Mouse (Mus musculus) forelimb bud, embryonic 11.5 days (tissue): ENCODE measurements at regions not wholly inside any gene's neighbourhood (a gene's known extent, or its start where the extent isn't known, plus 50 kb on each side); places are given as distances from the start of the nearest gene placed in this dataset.
A peak's percentile ranks its signal among the peaks of the same experiment; 100 is the strongest.

ENCODE experiments used
- DNase-seq: peaks from one replicate; pipeline ENCODE4 v3.0.0-alpha.2; 2012; ENCODE audit warnings: low read depth, low spot score

DNA sequence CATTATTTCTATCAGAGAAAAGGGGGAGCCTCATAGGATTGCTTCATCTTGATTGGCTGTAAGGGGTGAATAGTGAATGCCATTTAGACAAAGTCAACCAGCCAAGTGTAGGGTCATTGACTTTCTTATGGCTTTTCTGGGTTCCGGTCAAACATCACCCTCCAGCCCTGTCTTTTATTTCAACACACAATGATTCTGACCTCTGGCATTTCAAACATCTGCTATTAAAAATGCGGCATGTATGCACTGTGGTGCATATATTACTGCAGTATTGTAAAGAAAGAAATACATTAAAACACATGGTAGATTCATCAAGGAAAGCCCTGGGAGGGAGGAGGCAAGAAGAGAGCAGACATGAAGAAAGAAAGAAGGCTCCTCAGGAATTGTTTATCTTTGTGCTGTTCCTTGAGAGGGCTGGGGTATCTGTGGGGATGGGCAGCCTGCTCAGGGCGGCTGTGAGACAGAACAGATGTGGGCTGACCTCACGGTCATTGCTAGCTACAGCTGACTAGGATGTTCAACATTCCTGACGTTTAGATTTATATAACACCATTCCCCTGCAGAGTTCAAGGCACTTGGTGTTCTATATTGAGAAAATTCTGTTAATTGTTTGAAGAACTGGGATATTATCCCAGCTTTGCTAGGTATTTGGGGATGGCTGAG lies 303.5 kb upstream of the Ppp2r3a start:
- DNase-seq: peak; percentile 27

DNA sequence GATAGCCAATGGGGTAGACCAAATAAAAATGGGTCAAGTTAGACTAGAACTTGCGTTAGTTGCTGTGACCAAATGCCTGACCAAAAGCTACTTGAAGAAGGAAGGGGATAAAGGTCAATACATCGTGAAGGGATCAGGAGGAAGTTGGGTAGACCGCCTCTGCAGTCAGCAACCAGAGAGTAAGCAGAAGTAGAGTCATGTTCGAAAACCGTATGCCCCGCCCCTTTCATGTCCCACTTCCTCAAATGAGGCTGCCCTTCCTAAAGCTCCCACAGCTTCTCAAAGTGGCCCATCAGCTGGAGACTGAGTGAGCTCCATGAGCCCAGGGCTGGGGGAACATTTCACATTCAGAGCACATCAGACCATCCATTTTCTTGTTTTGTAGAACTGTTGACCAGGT lies 301.2 kb upstream of the Ppp2r3a start:
- DNase-seq: no peak

DNA sequence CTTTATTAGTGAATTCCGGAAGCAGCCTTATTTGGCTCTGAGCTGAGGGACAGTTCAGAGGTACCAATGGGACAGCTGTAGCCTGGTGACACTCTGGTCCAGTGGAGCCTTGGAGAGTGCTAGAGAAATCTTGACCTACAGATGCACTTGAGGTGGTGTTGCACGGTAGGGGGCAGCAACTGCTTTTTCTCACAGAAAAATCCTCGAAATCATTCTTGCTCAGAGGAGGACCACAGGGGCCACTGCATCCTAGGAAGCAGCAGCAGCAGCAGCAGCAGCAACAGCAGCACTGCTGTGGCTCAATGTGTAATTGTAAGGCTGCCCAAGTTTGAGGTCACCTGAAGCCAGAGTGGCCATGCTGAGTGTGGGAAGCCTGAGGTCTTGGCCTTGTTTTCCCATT lies 299.7 kb upstream of the Ppp2r3a start:
- no peak for DNase-seq

DNA sequence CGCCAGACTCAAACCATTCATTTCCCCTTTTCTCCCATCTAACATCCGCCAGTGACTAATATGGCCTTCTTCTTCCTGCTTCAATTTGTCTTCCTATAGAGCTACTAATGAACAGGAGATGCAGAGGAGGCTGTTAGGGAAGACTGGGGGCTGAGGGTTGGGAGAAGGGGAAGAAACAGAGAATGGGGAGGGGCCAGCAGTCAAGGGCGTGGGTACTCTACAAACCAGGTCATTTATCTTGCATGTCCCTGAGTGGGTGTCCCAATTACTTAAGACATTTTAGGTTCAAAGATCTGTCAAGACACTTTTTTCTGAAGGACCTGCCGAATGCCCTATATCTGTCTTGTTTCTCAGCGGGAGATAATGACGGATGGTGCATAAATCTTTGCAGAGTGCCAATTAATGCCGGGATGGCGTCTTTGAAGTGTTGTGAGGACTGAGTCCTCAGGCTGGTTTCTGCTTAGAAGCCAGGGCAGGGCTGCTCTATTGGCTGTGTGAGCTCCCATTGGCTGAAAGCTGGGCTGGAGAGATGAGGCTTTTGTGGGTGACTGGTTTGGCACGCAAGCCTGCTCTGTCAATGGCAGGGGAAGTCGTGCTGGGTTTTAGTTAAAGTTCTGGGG lies 294.7 kb upstream of the Ppp2r3a start:
- peak; percentile 66 for DNase-seq

DNA sequence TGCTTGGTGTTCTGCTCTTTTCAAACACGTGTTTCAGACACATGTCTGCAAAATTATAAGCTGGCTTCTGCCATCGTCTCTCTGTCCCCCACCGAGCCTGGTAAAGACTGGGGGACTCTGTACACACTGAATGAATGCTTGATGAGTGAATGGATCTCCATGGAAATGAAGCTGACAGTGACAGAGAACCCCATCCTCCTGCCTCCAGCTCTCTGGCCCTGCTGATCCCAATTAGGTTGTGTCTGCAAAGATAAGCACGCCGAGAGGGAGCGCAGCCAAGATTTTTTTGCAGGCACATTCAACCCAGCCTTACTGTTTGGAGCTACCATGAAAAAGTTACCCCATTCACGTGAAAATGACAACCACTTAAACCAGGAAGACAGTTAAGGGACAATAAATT lies 266.5 kb upstream of the Ppp2r3a start:
- no peak for DNase-seq

DNA sequence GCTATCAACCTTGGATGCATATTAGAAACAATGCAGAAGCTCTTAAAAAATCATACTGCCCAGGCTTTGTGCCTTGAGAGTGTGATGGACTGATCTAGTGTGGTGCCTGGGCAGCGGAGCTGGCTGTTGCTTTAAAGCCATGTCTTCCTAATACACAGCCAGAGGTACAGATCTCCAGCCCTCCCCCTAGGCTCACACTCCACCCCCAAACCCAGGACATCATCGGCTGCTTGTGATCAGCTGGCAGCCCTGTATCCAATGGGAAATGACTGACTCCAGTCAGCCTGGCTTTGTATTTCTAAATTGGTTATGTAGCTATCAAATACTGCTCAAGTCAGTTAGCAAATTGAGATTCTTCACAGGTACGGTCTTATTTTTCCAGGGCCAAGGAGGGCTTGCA lies 259.2 kb upstream of the Ppp2r3a start:
- no peak for DNase-seq

DNA sequence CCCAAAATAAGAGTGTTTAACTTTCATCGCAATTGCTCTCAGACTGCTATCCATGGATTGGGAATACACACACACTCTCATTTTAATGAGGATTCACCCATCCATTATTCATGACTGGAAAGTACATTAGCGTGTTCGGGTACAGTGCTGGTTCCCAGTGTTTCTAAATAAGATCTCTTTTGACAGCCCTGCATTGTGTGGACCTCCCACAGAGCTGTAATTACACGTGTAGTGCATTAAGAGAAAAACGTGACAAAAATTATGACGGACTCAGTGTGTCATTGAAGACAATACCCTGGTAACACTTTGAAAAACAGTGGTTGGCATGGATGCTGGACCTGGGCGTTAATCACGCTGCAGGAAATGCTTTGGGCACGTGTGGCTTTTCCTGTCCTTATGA lies 257.6 kb upstream of the Ppp2r3a start:
- DNase-seq: no peak

DNA sequence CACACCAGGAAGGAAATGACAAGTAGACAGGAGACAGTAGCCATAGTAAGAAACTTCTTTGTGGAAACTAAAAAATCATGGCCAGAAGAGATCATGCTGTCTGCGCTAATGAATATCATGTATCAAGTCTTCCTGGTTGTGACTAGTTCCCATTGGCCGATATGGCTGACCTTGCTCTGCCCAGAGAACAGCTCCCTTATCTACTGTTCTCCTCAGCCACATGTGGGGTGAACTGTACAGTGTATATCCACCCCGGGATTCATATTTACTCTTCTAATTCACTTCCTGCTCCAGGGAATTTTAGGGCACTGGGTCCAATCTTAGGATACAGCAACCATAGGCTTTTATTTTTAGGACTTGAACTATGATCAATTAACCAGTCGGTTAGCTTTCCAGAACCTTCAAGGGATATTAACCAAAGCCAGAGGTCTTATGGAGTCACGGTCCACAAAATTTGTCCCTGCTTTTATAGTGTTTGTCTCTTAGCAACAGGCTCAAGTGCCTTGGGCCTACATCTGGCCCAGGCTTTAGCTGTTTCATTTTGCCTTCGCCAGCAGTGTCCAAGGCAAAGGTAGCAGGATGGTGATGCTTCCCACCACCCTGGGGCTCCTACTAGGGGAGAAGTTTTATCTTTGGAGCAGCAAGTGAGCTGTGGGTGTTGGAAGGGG lies 255.6 kb upstream of the Ppp2r3a start:
- no peak for DNase-seq

DNA sequence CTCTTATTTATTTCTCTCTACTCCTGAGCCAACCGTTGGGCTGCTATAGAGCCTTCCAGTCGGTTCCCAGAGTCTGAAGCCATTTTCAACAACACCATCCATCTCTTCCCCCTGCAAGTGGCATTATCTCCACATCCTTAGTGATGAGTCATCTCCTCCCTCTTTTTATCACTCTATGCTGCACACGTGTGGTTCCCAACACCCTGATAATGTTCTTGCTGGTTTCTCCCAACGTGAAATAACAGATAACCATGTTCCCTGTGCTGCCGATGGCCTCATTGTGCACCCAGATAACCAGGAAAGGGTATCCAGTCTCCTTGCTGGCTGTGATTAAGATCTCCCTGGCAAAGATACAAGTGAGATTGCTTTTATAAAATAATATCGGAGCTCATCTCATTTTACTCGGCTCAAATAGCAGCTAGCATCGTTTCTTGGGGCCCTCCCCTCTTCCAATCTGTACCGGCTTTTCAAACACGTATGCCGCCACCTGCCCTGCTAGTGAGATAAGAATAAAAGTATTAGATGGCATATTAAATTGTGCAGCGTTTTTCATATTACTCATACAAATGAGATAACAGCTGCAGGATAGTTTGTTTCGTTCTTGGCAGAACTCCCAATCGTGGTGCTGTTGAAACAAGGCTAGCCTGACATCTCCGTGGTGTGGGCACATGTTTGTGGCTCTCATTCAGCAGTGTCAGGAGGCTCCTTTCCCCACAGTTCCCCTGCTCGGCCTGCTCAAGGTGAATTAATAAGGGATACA lies 250.3 kb upstream of the Ppp2r3a start:
- no peak for DNase-seq

DNA sequence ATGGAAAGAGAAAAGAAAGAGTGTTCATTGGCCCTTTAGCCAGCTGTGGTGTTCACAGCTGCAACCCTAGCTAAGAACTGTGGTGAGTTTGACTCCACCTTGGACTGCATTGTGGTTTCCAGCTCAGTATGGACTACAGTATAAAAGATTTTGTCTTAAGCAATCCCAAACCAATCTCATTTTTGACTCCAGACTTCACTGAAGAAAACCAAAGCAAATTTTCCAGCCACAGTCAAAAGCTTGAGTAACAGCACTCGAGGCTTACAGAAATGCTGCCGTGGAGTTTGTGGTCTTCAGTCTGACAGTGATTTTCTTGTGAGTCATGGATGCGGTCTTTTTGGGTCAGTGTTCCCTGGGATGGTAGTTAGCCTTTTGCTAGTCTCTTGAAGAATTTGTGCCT lies 249.4 kb upstream of the Ppp2r3a start:
- DNase-seq: no peak

DNA sequence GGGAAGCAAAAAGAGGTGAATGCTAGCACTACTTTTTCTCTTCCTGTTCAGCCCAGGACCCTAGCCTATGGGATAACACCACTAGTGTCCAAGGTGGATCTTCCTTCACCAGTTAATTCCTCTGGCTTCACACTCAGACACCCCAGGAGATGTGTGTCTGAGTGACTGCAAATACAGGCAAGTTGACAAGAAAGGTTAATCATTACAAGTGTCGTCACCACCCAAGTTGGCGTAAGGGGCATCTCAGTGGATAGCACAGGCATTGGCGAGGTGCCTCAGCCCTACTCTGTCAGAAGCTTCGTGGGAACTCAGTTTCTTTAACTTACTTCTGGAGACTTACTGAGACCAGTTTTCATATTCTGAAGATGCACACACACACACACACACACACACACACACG lies 247.1 kb upstream of the Ppp2r3a start:
- no peak for DNase-seq

DNA sequence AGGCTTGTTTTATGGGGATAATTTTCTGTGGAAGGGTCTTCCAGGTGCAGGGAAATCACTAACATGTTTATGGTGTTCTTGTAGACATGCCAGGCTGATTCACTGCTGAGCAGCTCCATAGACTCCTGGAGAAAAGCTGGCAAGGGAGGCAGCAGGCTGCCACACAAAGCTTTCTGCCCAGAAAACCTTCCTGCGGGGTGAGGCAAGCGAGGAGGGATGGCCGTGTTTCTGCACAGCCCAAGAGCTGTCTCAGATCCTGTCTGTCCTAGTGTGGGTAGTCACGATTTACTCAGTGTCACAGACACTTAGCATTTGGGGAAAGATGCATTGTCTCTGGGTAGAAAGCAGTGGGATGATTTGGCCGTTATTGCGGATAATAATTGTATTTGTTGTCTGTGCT lies 244.2 kb upstream of the Ppp2r3a start:
- DNase-seq: no peak

DNA sequence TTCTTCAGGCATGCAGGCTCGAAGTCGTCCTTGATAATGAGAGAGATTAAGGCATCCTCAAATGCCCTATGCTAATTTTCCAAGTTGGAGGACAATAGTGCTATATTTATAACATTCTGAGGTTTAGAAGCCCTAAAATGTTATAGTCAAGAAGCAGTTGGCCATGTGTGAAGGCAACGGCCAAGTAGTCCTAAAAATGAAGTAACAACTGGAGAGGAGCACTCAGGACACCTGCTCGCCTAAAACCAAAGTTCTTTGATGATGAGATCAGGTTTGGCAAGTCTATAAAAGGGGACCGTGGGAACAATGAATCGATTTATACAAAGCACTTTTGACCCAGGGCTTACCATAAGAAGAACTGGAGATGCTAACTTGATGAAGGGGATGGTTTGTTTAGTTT lies 237.4 kb upstream of the Ppp2r3a start:
- no peak for DNase-seq

DNA sequence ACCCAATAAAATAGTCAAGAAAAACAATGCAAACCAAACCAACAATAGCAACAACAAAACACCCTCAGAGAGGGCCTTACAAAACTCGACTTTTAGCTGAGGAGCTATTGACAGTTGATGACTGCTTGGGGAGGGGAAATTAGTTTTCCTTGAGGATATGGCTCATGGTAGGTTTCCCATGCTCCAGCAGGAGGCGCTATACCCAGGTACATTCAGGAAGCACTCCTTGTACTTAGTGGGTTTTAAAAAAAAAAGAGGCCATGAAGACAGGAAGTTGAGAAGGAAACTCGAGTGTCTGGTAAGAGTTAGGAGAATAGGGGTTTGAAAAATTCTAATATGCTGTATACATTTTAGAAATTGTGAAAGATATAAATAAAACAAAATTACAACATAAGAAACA lies 224.6 kb upstream of the Ppp2r3a start:
- DNase-seq: no peak

DNA sequence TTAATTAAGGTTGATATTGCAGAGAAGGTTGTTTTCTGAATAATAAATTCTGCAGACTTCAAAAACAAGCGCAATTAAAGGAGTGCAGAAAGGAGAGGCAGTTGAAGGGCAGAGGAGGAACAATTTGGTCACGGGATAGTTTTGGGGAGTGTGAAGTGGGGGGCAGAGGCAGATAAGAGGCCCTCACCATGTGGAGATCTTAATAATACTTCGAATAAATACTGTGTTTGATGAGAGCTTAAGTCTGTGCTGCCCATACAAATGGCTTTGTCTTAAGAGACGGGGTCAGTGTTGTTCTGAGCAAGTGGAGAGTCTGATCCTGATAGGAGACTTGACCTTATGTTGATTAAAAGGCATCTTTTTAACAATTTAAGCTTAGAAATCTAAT lies 221.5 kb upstream of the Ppp2r3a start:
- no peak for DNase-seq

DNA sequence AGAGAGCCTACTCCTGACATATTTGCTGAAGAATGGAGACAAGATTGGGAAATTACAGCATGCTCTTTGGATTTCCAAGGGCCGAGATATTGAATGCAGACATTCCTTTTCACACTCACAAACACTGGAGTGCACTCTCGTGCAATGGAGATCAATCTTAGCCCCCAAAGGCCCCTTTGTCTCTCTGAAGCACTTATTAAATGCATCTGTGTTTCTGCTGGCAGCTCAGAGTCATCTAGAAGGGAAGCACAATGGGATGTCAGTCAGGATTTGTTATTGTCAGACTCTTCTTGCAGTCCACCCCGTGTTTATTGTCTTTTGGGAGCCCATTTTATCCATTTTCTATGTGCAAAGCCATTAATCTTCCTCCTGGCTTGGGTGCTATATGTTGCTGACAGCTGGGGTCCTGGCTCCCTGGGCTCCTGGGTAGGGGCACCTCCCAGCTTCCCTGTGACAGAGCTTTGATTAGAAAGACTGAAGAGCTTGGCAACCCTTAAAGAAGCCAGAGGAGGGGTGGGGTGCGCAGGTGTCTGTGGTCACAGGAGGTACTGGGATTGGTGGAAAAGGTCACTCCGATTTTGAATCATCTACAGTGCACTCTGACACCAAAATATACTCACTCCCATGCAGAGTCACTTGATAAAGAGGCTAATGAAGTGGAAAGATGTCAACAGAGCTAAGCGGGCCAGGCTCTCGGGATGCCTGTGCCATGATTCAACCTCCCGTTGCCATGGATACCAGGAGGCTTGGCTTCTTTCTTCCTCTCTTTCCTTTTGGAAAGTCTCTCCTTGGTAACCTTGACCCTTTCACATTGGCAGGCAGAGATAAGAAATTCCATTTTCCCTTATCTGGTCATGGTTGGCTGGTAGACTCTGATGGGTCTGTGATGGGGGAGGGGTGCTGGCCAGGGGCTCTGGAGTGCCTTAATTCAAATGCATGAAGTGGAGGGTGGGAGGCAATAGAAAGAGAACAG lies 220.8 kb upstream of the Ppp2r3a start:
- DNase-seq: no peak

DNA sequence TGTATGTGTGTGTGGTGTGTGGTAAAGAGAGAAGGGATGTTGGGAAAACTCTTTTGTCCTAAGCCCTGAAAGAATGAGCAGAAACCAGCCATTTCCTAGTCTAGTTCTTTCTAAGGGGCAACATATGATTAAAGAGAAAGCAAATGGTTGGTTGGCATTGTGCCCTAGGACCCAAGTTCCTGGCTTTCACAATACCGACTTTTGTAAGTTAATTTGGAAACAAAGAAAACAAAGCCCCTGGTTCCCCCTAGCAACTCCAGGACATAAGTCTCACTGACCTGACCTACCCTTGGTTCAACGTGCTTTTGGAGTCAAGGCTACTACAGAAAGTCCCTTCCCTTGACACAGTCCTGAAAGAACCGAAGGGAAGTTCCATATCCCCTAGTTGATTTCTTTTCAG lies 220.1 kb upstream of the Ppp2r3a start:
- DNase-seq: no peak

DNA sequence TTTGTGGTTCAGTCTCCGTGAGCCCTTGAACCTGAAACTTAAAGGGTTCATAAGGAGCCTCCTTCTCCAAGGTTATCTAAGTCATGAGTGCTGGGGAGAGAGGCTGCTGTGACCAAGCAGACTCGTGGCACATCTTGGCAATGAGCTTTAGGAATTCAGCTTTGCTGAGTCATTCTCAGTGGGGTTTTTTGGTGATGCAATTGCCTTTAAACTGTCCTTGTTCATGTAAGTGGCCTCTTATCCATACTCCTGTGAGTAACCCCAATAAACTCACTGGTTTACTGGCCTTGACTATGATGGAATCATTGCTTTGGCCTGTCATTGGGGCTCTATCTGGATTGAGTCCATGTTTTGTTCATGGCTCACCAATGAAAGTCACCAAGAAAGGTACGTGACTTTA lies 218.2 kb upstream of the Ppp2r3a start:
- DNase-seq: no peak

DNA sequence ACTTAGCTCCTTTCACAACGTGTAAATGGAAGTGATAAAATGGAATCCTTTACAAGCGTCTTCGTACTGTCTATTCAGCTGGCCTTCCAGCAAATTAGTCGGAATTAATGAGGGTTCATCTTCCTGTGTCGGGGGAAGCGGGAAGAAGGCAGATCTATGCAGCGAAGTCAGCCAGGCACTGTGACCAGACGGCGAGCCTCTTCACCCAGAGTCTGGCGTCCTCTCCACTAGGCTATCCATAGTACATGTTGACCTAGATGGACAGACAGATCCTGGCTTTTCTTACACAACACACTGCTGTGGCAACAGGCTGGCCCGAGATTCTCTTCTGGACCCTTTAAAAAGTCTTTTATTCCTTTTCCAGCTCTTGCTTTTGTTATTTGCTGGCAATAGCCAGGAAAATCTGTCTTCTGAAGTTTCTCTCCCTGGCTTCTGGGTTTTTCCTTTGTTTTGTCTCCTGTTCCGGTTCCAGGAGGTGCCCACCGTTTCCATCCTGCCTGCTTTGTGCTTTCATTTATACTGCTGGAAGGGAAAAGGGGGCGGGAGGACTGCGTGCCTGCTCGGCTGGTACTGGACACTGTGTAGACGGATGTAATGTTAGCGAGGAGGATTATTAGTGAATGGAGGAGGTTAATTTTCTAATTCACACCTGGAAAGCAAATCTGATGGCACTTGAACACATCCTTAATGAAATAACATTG lies 213.3 kb upstream of the Ppp2r3a start:
- no peak for DNase-seq

DNA sequence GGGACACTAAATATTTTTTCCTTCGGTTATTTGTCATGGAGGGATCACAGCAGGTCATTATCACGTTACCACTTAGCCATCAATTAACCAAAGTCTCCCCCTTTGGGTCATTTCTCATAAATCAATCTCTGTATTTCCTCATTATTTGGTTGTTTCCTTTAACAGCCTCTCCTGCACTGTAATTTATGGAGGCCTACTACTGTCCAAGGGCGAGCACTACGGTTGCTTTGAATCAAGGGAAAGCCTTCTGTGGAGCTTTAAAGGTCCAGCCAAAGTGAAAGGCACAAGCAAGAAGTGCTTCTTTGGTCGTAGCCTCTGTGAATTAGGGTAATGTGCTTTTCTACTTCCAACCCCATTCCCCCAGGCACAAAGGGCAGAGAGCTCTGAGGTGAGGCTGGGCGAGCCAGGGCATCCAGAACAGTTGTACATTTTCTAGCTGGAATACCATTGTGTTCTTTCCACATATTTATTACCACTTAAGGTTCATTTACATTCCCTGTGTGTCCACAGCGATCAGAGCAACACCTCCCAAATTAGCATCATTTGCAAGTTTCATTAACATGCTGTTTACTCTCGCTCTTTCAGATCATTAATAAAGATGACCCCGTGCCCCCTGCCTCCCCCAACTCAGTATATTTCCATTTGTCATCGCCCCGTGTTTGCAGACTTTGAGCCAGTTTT lies 207.5 kb upstream of the Ppp2r3a start:
- DNase-seq: no peak
